Mouse (Mus musculus) lung, postnatal 4 days (tissue): ENCODE data around the gene Josd2.
A peak's percentile ranks its signal among the peaks of the same experiment; 100 is the strongest.

Experiments used
- DNase-seq, 2 experiments: peaks; one replicate each; pipeline ENCODE4 v3.0.0; 2021

Gene Josd2

DNA sequence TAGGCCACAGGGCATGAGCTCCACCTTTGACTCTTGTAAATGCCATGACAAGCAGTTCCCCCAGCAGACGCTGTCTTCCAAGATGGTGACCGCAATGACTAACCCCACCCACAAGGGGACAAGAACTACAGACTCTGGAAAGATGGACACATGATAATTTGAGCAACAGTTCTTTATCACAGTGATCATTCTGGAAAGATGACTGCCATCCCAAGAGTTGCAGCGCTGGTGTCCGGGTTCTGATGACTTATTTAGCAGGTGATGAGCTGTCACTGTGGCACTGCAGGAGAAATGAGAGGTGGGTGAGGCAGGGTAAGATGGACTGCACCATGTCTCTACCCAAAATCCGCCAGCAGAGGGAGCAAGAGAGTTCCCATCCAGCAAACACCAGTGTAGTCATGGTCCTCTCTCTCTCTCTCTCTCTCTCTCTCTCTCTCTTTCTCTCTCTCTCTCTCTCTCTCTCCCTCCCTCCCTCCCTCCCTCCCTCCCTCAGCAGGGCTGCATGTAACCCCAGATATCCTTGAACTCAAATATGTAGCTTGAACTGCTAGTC, 33.9 kb downstream of the Josd2 start:
- peak; percentile 45 to 79 for DNase-seq

GRCm38 (mm10) chr7:44507491-44507890, 39.7 kb downstream of the Josd2 start:
- no peak for DNase-seq

DNA sequence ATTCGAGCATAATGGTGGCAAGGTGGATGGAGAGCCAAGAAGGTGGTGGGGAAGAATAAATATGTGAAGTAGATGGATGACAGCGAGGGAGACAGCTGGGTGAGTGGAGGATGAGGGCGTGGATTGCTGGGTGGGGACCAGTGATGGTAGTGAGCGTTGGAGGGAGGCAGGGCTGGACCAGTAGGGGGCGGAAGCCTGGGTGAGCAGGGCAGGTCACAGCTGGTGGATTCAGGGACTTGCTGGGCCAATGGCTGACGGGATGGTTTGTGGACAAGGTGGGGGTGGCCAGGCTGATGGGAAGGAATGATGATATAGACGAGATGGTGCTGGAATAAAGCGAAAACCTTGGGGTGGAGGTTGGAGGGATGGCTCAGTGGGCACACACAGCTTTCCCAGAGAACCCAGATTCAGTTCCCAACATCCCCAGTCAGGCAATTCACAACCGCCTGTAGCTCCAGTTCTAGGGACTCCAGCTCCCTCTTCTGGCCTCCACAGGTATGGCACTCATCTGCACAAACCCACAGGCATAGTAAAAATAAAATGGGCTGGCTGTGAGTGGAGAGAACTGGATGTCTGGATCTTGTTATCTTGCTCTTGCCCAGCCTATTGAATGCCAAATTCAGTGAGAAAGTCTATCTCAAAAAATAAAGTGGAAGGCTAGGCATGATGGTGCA, 51.6 kb downstream of the Josd2 start:
- DNase-seq: no peak

DNA sequence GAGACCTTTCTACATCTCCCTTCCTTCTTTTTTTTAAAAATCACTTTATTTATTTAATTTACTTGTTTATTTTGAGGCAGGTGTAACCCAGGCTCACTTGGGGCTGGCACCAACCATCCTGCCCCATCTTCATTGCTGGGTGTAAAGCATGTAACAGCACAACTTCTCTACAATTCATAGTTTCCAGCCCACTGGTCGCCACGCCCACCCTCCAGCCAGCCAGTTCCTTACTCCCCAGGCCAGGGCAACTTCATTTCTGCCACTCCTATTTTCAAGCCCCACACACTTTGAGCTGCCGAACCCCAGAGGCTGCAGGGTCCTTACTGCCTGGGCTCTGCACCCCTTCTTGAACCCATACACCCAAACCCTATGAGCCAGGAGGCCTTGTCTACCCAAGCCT, 53.2 kb downstream of the Josd2 start:
- DNase-seq: no peak
